11 mouse cellular contexts compared by ENCODE assay signal in the genomic region with DNA sequence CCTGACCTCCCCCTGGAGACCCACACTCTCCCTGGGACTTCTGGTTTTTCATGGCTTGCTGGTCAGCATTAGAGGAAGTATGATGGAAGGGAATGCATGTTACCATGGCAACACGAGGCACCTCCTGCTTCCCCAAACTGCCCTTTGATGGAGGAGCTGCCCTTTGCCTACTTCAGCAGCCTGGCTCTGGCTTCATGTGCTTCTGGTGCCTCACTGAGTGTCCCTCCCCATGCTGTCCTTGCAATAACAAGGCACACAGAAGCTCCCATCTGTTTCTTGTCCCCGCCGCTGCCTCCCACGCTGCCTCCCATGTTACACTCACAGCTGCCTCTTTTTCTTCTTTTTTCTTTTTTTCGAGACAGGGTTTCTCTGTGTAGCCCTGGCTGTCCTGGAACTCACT. TPM values are rescaled to one million over a fixed set of nuclear protein-coding genes. Genes with fewer than 3 reads are reported as not detected.
DNase-seq lines count a peak whose midpoint lies in the region; ATAC-seq and TF ChIP-seq lines count a peak whose summit lies in the region.
"Had no signal": no experiment of that assay in that cellular context is flagged by ENCODE, and none has a peak within 500 bp of the region (broad histone marks: within the 10 kb centered on the region; RNA-seq: fewer than 3 reads in every experiment).

No protein-coding gene starts in this region.

- no peak overlapping the region; the same call in 1 of the 2 replicates for H3K27ac ChIP-seq in kidney, postnatal 0 days
- no peak overlapping the region for H3K27ac ChIP-seq in stomach, postnatal 0 days (replicated peaks)
- H3K27ac ChIP-seq: limb, embryonic 15.5 days had no signal

- no peak overlapping the region for H3K9ac ChIP-seq in kidney, postnatal 0 days (ENCODE audit: low read depth, low read length)
- no peak overlapping the region for H3K9ac ChIP-seq in stomach, postnatal 0 days (ENCODE audit: low read length)
- H3K9ac ChIP-seq: limb, embryonic 15.5 days had no signal

- peaks cover 7% of the 10 kb centered on the region; the same call in 1 of the 2 replicates for H3K4me1 ChIP-seq in kidney, postnatal 0 days (replicated peaks; ENCODE audit: insufficient read depth, low read length)
- no peaks in the 10 kb centered on the region for H3K4me1 ChIP-seq in stomach, postnatal 0 days (replicated peaks; ENCODE audit: control insufficient read depth, insufficient read depth)
- H3K4me1 ChIP-seq: limb, embryonic 15.5 days had no signal

- WGBS in kidney, postnatal 0 days, result 13% methylated on average over 5 of the region's 5 CpGs
- WGBS in stomach, postnatal 0 days, result 56% methylated on average over 5 of the region's 5 CpGs

- no peak for ATAC-seq in kidney, postnatal 0 days (replicated peaks; ENCODE audit: low FRiP score, low read depth)
- ATAC-seq in common myeloid progenitor, adult 5-6 weeks (replicated peaks; ENCODE audit: low read depth, poor library complexity, severe bottlenecking), result peak; percentile 52; the same call in 1 of the 2 replicates
- no peak for ATAC-seq in stomach, postnatal 0 days (ENCODE audit: low FRiP score, low TSS enrichment)

- no peak for TF ChIP-seq CTCF in kidney, postnatal 0 days (IDR thresholded peaks at IDR 0.05; ENCODE audit: low read depth)
- TF ChIP-seq CTCF in stomach, postnatal 0 days (IDR thresholded peaks at IDR 0.05; ENCODE audit: low read depth), result no peak

- H3K4me2 ChIP-seq in kidney, postnatal 0 days (ENCODE audit: low read length), result no peak overlapping the region
- no peak overlapping the region for H3K4me2 ChIP-seq in stomach, postnatal 0 days (replicated peaks; ENCODE audit: low read depth)
- H3K4me2 ChIP-seq: limb, embryonic 15.5 days had no signal

- DNase-seq in kidney, postnatal 0 days (ENCODE audit: low spot score), result peak; percentile 74
- DNase-seq in kidney, postnatal 36 days, result no peak
- peak; percentile 72 to 76 for DNase-seq in frontal cortex, postnatal 36 days (ENCODE audit: low spot score in 2 of 2)
- DNase-seq in lung, postnatal 36 days, result peak; percentile 69
- no peak for DNase-seq in adrenal gland, postnatal 10 days
- DNase-seq in adrenal gland, adult (ENCODE audit: inconsistent age in 2 of 2, low spot score in 1 of 2), result no peak
- DNase-seq in stomach, postnatal 0 days (ENCODE audit: low spot score), result no peak

- no peaks in the 10 kb centered on the region for H3K27me3 ChIP-seq in kidney, postnatal 0 days (ENCODE audit: insufficient read depth, low read length)
- H3K27me3 ChIP-seq in stomach, postnatal 0 days (ENCODE audit: control insufficient read depth, insufficient read depth, low read length), result no peaks in the 10 kb centered on the region
- H3K27me3 ChIP-seq: limb, embryonic 15.5 days had no signal

- no peaks in the 10 kb centered on the region for H3K9me3 ChIP-seq in kidney, postnatal 0 days (replicated peaks; ENCODE audit: low read length)
- no peaks in the 10 kb centered on the region for H3K9me3 ChIP-seq in stomach, postnatal 0 days (ENCODE audit: control insufficient read depth, low read length)
- H3K9me3 ChIP-seq: limb, embryonic 15.5 days had no signal

- no peak for TF ChIP-seq EP300 in stomach, postnatal 0 days (optimal IDR thresholded peaks at IDR 0.05)

- H3K36me3 ChIP-seq in kidney, postnatal 0 days (ENCODE audit: insufficient read depth, low read length), result no peaks in the 10 kb centered on the region
- H3K36me3 ChIP-seq in stomach, postnatal 0 days (ENCODE audit: control insufficient read depth, insufficient read depth, low read length), result no peaks in the 10 kb centered on the region
- H3K36me3 ChIP-seq: limb, embryonic 15.5 days had no signal

- no peak overlapping the region for H3K4me3 ChIP-seq in kidney, postnatal 0 days (replicated peaks; ENCODE audit: low read depth, low read length)
- H3K4me3 ChIP-seq in stomach, postnatal 0 days (ENCODE audit: low read depth, low read length), result no peak overlapping the region
- H3K4me3 ChIP-seq: limb, embryonic 15.5 days had no signal

RNA-seq across cellular contexts. Expression of a gene that starts 20.3 kb away (rescaled TPM):
- polyA plus RNA-seq in kidney, postnatal 0 days (2015; fragmentation: Nextera tagmentation; extraction: Ambion mirVana), result 0.27 and 0.46 TPM in 2 replicates
- total RNA-seq in common myeloid progenitor, adult 5-6 weeks (2017), result not detected in 2 replicates
- under 1 TPM; 0.27 to 0.33 TPM for total RNA-seq in adrenal gland, postnatal 10 days (2021)
- 0.55 and 0.68 TPM in 2 replicates for polyA plus RNA-seq in stomach, postnatal 0 days (2015; fragmentation: Nextera tagmentation; extraction: Ambion mirVana)

RNA-seq across cellular contexts. Expression of a gene that starts 59.4 kb away (rescaled TPM):
- polyA plus RNA-seq in kidney, postnatal 0 days (2015; fragmentation: Nextera tagmentation; extraction: Ambion mirVana), result not detected in 2 replicates
- total RNA-seq in common myeloid progenitor, adult 5-6 weeks (2017), result not detected in 2 replicates
- not detected for total RNA-seq in adrenal gland, postnatal 10 days (2021)
- polyA plus RNA-seq in stomach, postnatal 0 days (2015; fragmentation: Nextera tagmentation; extraction: Ambion mirVana), result 0.04 TPM in 1 of 2 replicates, not detected in the other
- polyA plus RNA-seq: heart, embryonic 14.5 days; limb, embryonic 15.5 days; neural tube, embryonic 14.5 days had no signal

Comparison
In these comparisons a context has a peak if more than half of its experiments do, and no peak if none do; other contexts are left out.
1. DNase-seq: peak in kidney, postnatal 0 days (single experiment), frontal cortex, postnatal 36 days (2 of 2) and lung, postnatal 36 days (single experiment); none in kidney, postnatal 36 days (0 of 2), adrenal gland, postnatal 10 days (single experiment), adrenal gland, adult (0 of 2) and stomach, postnatal 0 days (single experiment).